13 mouse cellular contexts compared by ENCODE assay signal in the genomic region with DNA sequence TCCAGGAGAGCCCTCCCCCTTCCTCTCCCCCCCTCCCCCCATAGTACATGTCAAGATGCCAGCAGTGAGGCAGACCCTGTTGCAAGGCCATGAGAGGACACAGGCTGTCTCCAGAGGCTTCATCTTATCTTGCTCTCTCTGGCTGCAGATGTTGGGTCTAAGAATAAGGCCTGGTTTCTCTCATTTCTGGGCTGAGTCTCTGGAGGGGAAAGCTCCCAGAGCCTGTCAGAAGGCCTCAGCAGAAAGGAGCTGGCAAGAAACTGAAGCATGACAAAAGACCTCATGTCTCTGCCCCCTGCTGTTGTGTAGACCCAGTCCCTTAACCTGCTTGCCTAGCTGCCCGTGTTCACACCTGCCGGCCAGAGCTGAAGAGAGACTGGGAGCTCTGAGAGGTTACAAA. TPM values are rescaled to one million over a fixed set of nuclear protein-coding genes. Genes with fewer than 3 reads are reported as not detected.
DNase-seq lines count a peak whose midpoint lies in the region; ATAC-seq and TF ChIP-seq lines count a peak whose summit lies in the region.
"Had no signal": no experiment of that assay in that cellular context is flagged by ENCODE, and none has a peak within 500 bp of the region (broad histone marks: within the 10 kb centered on the region; RNA-seq: fewer than 3 reads in every experiment).

No protein-coding gene starts in this region.

- no peak for TF ChIP-seq EP300 in heart, postnatal 0 days (IDR thresholded peaks at IDR 0.05; ENCODE audit: low read depth)

- TF ChIP-seq CTCF in heart, postnatal 0 days (IDR thresholded peaks at IDR 0.05; ENCODE audit: low read depth) = no peak

- DNase-seq in lung, postnatal 25 days (ENCODE audit: low spot score) = no peak
- peak; percentile 37 for DNase-seq in embryonic facial prominence, embryonic 14.5 days (ENCODE audit: low spot score)
- peak; percentile 60 for DNase-seq in heart, postnatal 0 days (ENCODE audit: low spot score)
- no peak for DNase-seq in urinary bladder, adult 2 months (ENCODE audit: low spot score)
- DNase-seq in frontal cortex, postnatal 36 days (ENCODE audit: low spot score in 2 of 2) = no peak
- DNase-seq in adrenal gland, postnatal 10 days = no peak
- DNase-seq: layer of hippocampus, adult 9-11 months had no signal

- H3K4me3 ChIP-seq in lung, embryonic 15.5 days = no peak overlapping the region
- no peak overlapping the region for H3K4me3 ChIP-seq in embryonic facial prominence, embryonic 14.5 days (ENCODE audit: low read depth, low read length)
- H3K4me3 ChIP-seq in heart, postnatal 0 days (ENCODE audit: low read depth, low read length) = no peak overlapping the region
- H3K4me3 ChIP-seq: erythroblast, embryonic 14.5 days had no signal

- H3K9me3 ChIP-seq in lung, embryonic 15.5 days = no peaks in the 10 kb centered on the region
- H3K9me3 ChIP-seq in embryonic facial prominence, embryonic 14.5 days (ENCODE audit: control insufficient read depth, low read length) = no peaks in the 10 kb centered on the region
- no peaks in the 10 kb centered on the region for H3K9me3 ChIP-seq in heart, postnatal 0 days (replicated peaks; ENCODE audit: control insufficient read depth, low read length)

- peaks cover 69% of the 10 kb centered on the region for H3K4me1 ChIP-seq in lung, embryonic 15.5 days
- peaks cover 50% of the 10 kb centered on the region for H3K4me1 ChIP-seq in embryonic facial prominence, embryonic 14.5 days (ENCODE audit: control insufficient read depth, insufficient read depth, low read length)
- H3K4me1 ChIP-seq in heart, postnatal 0 days (ENCODE audit: control insufficient read depth, insufficient read depth) = peaks cover 42% of the 10 kb centered on the region

- 78% methylated on average over 2 of the region's 2 CpGs for WGBS in lung, embryonic 15.5 days
- 69% methylated on average over 2 of the region's 2 CpGs for WGBS in embryonic facial prominence, embryonic 14.5 days
- 48% methylated on average over 2 of the region's 2 CpGs for WGBS in heart, postnatal 0 days

- no peaks in the 10 kb centered on the region for H3K36me3 ChIP-seq in lung, embryonic 15.5 days
- no peaks in the 10 kb centered on the region for H3K36me3 ChIP-seq in embryonic facial prominence, embryonic 14.5 days (ENCODE audit: control insufficient read depth, insufficient read depth, low read length)
- H3K36me3 ChIP-seq in heart, postnatal 0 days (replicated peaks; ENCODE audit: control insufficient read depth, insufficient read depth, low read length) = no peaks in the 10 kb centered on the region

- no peaks in the 10 kb centered on the region for H3K27me3 ChIP-seq in lung, embryonic 15.5 days
- H3K27me3 ChIP-seq in embryonic facial prominence, embryonic 14.5 days (replicated peaks; ENCODE audit: control insufficient read depth, insufficient read depth, low read length) = no peaks in the 10 kb centered on the region
- no peaks in the 10 kb centered on the region for H3K27me3 ChIP-seq in heart, postnatal 0 days (ENCODE audit: control insufficient read depth, insufficient read depth, low read length)
- H3K27me3 ChIP-seq: Patski had no signal

- H3K9ac ChIP-seq in lung, embryonic 15.5 days = no peak overlapping the region
- H3K9ac ChIP-seq in embryonic facial prominence, embryonic 14.5 days (ENCODE audit: low read depth, low read length) = no peak overlapping the region
- H3K9ac ChIP-seq in heart, postnatal 0 days (replicated peaks; ENCODE audit: low read depth, low read length) = no peak overlapping the region; the same call in 1 of the 2 replicates

- peak overlapping the region; percentile 74 for H3K27ac ChIP-seq in lung, embryonic 15.5 days
- H3K27ac ChIP-seq in embryonic facial prominence, embryonic 14.5 days (replicated peaks; ENCODE audit: low read depth, low read length) = peak overlapping the region; percentile 81
- H3K27ac ChIP-seq in heart, postnatal 0 days (ENCODE audit: low read depth) = peak overlapping the region; percentile 79

- no peak for ATAC-seq in lung, embryonic 15.5 days (ENCODE audit: borderline replicate concordance, extremely low read depth, low FRiP score, low TSS enrichment)
- no peak for ATAC-seq in embryonic facial prominence, embryonic 14.5 days (ENCODE audit: low read depth)
- ATAC-seq in heart, postnatal 0 days (ENCODE audit: insufficient read depth, low read depth) = peak; percentile 22; the same call in 1 of the 2 replicates
- ATAC-seq in megakaryocyte-erythroid progenitor cell, adult 5-6 weeks (replicated peaks; ENCODE audit: low FRiP score, low TSS enrichment, poor library complexity, severe bottlenecking) = peak; percentile 29; the same call in 1 of the 2 replicates
- ATAC-seq: Patski had no signal

- H3K4me2 ChIP-seq in lung, embryonic 15.5 days = no peak overlapping the region
- H3K4me2 ChIP-seq in embryonic facial prominence, embryonic 14.5 days (ENCODE audit: low read depth, low read length) = no peak overlapping the region
- H3K4me2 ChIP-seq in heart, postnatal 0 days (ENCODE audit: low read depth, low read length) = no peak overlapping the region

RNA-seq across cellular contexts. Expression of a gene that starts 19.5 kb away (rescaled TPM):
- 70.0 and 74.5 TPM in 2 replicates for polyA plus RNA-seq in lung, embryonic 15.5 days (2015; fragmentation: Nextera tagmentation; extraction: Ambion mirVana)
- polyA plus RNA-seq in embryonic facial prominence, embryonic 14.5 days (2014; fragmentation: Nextera tagmentation; extraction: Ambion mirVana) = 66.8 and 68.3 TPM in 2 replicates
- 125 and 129 TPM in 2 replicates for total RNA-seq in heart, postnatal 0 days (2014; rRNA removed; ENCODE audit: low replicate concordance)
- 49.6 and 50.3 TPM in 2 replicates for polyA plus RNA-seq in heart, postnatal 0 days (2015; fragmentation: Nextera tagmentation; extraction: Ambion mirVana)
- total RNA-seq in megakaryocyte-erythroid progenitor cell, adult 5-6 weeks (2014; fragmentation: Nextera tagmentation) = 30.8 and 35.1 TPM in 2 replicates
- total RNA-seq in megakaryocyte-erythroid progenitor cell, adult 5-6 weeks (2017) = 14.4 and 20.5 TPM in 2 replicates
- polyA plus RNA-seq in urinary bladder, adult 2 months (2012; rRNA removed) = 55.9 and 66.7 TPM in 2 replicates
- 10 to 100 TPM; 73.7 to 83.0 TPM for total RNA-seq in adrenal gland, postnatal 10 days (2021)

RNA-seq across cellular contexts. Expression of a gene that starts 46.5 kb away (rescaled TPM):
- 0.75 and 0.98 TPM in 2 replicates for polyA plus RNA-seq in lung, embryonic 15.5 days (2015; fragmentation: Nextera tagmentation; extraction: Ambion mirVana)
- polyA plus RNA-seq in embryonic facial prominence, embryonic 14.5 days (2014; fragmentation: Nextera tagmentation; extraction: Ambion mirVana) = 0.84 TPM in 1 of 2 replicates, not detected in the other
- 2.7 TPM in 1 of 2 replicates, not detected in the other for total RNA-seq in heart, postnatal 0 days (2014; rRNA removed; ENCODE audit: low replicate concordance)
- polyA plus RNA-seq in heart, postnatal 0 days (2015; fragmentation: Nextera tagmentation; extraction: Ambion mirVana) = 7.7 and 7.8 TPM in 2 replicates
- not detected in 2 replicates for total RNA-seq in megakaryocyte-erythroid progenitor cell, adult 5-6 weeks (2014; fragmentation: Nextera tagmentation)
- total RNA-seq in megakaryocyte-erythroid progenitor cell, adult 5-6 weeks (2017) = not detected in 2 replicates
- polyA plus RNA-seq in urinary bladder, adult 2 months (2012; rRNA removed) = 0.37 TPM in 1 of 2 replicates, not detected in the other
- 1 to 10 TPM; 4.6 to 4.8 TPM for total RNA-seq in adrenal gland, postnatal 10 days (2021)
- total RNA-seq: granulocyte monocyte progenitor cell, adult 5-6 weeks had no signal
- polyA plus RNA-seq: erythroblast, embryonic 14.5 days; neural tube, embryonic 11.5 days; Patski had no signal

Comparison
In these comparisons a context has a peak if more than half of its experiments do, and no peak if none do; other contexts are left out.
1. ATAC-seq: peak in heart, postnatal 0 days (single experiment) and megakaryocyte-erythroid progenitor cell, adult 5-6 weeks (single experiment); none in lung, embryonic 15.5 days (single experiment) and embryonic facial prominence, embryonic 14.5 days (single experiment).
2. DNase-seq: peak in embryonic facial prominence, embryonic 14.5 days (single experiment) and heart, postnatal 0 days (single experiment); none in lung, postnatal 25 days (single experiment), urinary bladder, adult 2 months (single experiment), frontal cortex, postnatal 36 days (0 of 2) and adrenal gland, postnatal 10 days (single experiment).
3. Peak in every context shown above with its lines, with median percentiles within 50 percentile points of each other: H3K27ac ChIP-seq.